Mouse (Mus musculus): ENCODE measurements around the gene Mtor.

DNA sequence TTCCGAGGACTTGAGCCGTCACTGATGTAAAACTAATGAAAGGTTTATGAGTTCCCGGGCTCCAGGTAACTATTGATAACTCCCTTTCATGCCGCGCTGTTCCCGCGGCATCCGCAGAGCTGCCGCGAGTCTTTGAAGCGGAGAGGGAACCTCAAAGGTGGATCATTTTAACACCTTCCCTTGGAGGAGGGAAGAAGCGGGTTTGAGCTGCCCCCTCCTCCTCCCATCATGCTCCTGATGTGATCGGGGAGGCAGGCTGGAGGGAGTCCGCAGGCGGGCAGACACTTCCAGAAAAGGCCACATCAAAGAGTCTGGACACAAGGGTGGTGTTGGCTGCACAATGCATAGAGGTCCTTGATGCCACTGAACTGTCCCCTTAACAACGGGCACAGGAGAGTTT is 32.8 kb upstream of the Mtor start:
- no peak for TF ChIP-seq EP300 (IDR thresholded peaks at IDR 0.05; ENCODE audit: low read depth)
- TF ChIP-seq CTCF (IDR thresholded peaks at IDR 0.05; ENCODE audit: low read depth) = no peak
